Mouse (Mus musculus) MEL (cell line): Measurements from ENCODE around the gene Trim62. TPM values are rescaled to one million over a fixed set of nuclear protein-coding genes. Genes with fewer than 3 reads are reported as not detected.

Experiments
- DNase-seq: peaks from one replicate; pipeline ENCODE4 v3.0.0; 2011; ENCODE audit warnings: low read depth, low spot score
- H3K27ac ChIP-seq: 2 replicates; pipeline ENCODE4 v1.5.1; 2012; ENCODE audit warnings: low read depth, mild to moderate bottlenecking, control low read depth, low read length, moderate library complexity; ENCODE audit not compliant: control insufficient read depth
- H3K27me3 ChIP-seq, 2 experiments: fragments of 150-350 bp in 1 of 2; sonication (generic) in 1 of 2; 2 replicates each; pipeline ENCODE4 v1.6.1; 2012; ENCODE audit warnings: low read length in 2 of 2, mild to moderate bottlenecking in 2 of 2, improper control_type of control experiment in 1 of 2, moderate library complexity in 1 of 2; ENCODE audit not compliant: insufficient read depth in 2 of 2, control insufficient read depth in 1 of 2
- H3K36me3 ChIP-seq, 2 experiments: 2 replicates each; pipeline ENCODE4 v1.6.1; 2012 to 2014; ENCODE audit warnings: low read length in 2 of 2, improper control_type of control experiment in 1 of 2, inconsistent platforms in 1 of 2, mild to moderate bottlenecking in 1 of 2; ENCODE audit not compliant: insufficient read depth in 2 of 2, control insufficient read depth in 1 of 2
- H3K4me1 ChIP-seq, 2 experiments: fragments of 150-350 bp in 1 of 2; sonication (generic) in 1 of 2; 2 replicates each; pipeline ENCODE4 v1.6.1; 2012; ENCODE audit warnings: low read length in 2 of 2, improper control_type of control experiment in 1 of 2, mild to moderate bottlenecking in 1 of 2; ENCODE audit not compliant: insufficient read depth in 2 of 2, control insufficient read depth in 1 of 2
- H3K4me3 ChIP-seq, 2 experiments: fragments of 150-350 bp in 1 of 2; sonication (generic) in 1 of 2; 2 replicates each; pipeline ENCODE4 v1.5.1; 2012; ENCODE audit warnings: low read depth in 2 of 2, low read length in 2 of 2, mild to moderate bottlenecking in 2 of 2, moderate library complexity in 2 of 2, control low read depth in 1 of 2, improper control_type of control experiment in 1 of 2; ENCODE audit not compliant: control insufficient read depth in 1 of 2, insufficient read depth in 1 of 2
- H3K79me2 ChIP-seq: 2 replicates; pipeline ENCODE4 v1.6.1; 2012; ENCODE audit warnings: mild to moderate bottlenecking, low read length, moderate library complexity; ENCODE audit not compliant: control insufficient read depth, poor library complexity, insufficient read depth
- H3K9ac ChIP-seq: 2 replicates; pipeline ENCODE4 v1.6.1; 2012; ENCODE audit warnings: low read depth, mild to moderate bottlenecking, control low read depth, low read length, moderate library complexity; ENCODE audit not compliant: control insufficient read depth, poor library complexity, severe bottlenecking
- H3K9me3 ChIP-seq: fragments of 150-350 bp; sonication (generic); replicated peaks from 2 replicates; pipeline ENCODE4 v1.6.1; 2012; ENCODE audit warnings: mild to moderate bottlenecking, low read length, improper control_type of control experiment, moderate library complexity; ENCODE audit not compliant: insufficient read depth
- CHD1 ChIP-seq: IDR thresholded peaks from 2 replicates; pipeline ENCODE4 v1.6.1; 2012; ENCODE audit warnings: low read depth, mild to moderate bottlenecking, inconsistent platforms, low read length, improper control_type of control experiment
- CHD2 ChIP-seq: IDR thresholded peaks from 2 replicates; pipeline ENCODE4 v1.6.1; 2011; ENCODE audit warnings: low read length, improper control_type of control experiment
- E2F4 ChIP-seq: IDR thresholded peaks from 2 replicates; pipeline ENCODE4 v1.6.1; 2011; ENCODE audit warnings: low read depth, low read length, improper control_type of control experiment, borderline replicate concordance
- ETS1 ChIP-seq: IDR thresholded peaks from 2 replicates; pipeline ENCODE4 v1.6.1; 2012; ENCODE audit warnings: low read depth, mild to moderate bottlenecking, inconsistent platforms, low read length, improper control_type of control experiment, moderate library complexity
- JUND ChIP-seq: IDR thresholded peaks from 2 replicates; pipeline ENCODE4 v1.6.1; 2011; ENCODE audit warnings: low read depth, mild to moderate bottlenecking, improper control_type of control experiment, low read length
- KAT2A ChIP-seq: conservative IDR thresholded peaks from 2 replicates; pipeline ENCODE4 v1.6.1; 2012; ENCODE audit warnings: low read depth, low read length, improper control_type of control experiment, inconsistent platforms
- MAX ChIP-seq: IDR thresholded peaks from 2 replicates; pipeline ENCODE4 v1.6.1; 2011; ENCODE audit warnings: low read length, improper control_type of control experiment
- MXI1 ChIP-seq: IDR thresholded peaks from 2 replicates; pipeline ENCODE4 v1.6.1; 2011; ENCODE audit warnings: mild to moderate bottlenecking, low read depth, low read length, improper control_type of control experiment
- MYB ChIP-seq: IDR thresholded peaks from 2 replicates; pipeline ENCODE4 v1.6.1; 2011; ENCODE audit warnings: mild to moderate bottlenecking, low read depth, low read length, improper control_type of control experiment
- POLR2A ChIP-seq, 2 experiments: IDR thresholded peaks; 2 replicates each; pipeline ENCODE4 v1.6.1; 2011 to 2012; ENCODE audit warnings: low read length in 2 of 2, mild to moderate bottlenecking in 2 of 2, control low read depth in 1 of 2, improper control_type of control experiment in 1 of 2, low read depth in 1 of 2, moderate library complexity in 1 of 2; ENCODE audit not compliant: control insufficient read depth in 1 of 2, insufficient read depth in 1 of 2, poor library complexity in 1 of 2
- RAD21 ChIP-seq: IDR thresholded peaks from 2 replicates; pipeline ENCODE4 v1.6.1; 2011; ENCODE audit warnings: mild to moderate bottlenecking, low read depth, low read length, improper control_type of control experiment
- RCOR1 ChIP-seq: IDR thresholded peaks from 2 replicates; pipeline ENCODE4 v1.6.1; 2012; ENCODE audit warnings: low read depth, mild to moderate bottlenecking, inconsistent platforms, low read length, improper control_type of control experiment
- SIN3A ChIP-seq: IDR thresholded peaks from 2 replicates; pipeline ENCODE4 v1.6.1; 2012; ENCODE audit warnings: low read length, improper control_type of control experiment, inconsistent platforms
- SMC3 ChIP-seq: IDR thresholded peaks from 2 replicates; pipeline ENCODE4 v1.6.1; 2011; ENCODE audit warnings: low read depth, low read length, improper control_type of control experiment
- TCF12 ChIP-seq: IDR thresholded peaks from 2 replicates; pipeline ENCODE4 v1.6.1; 2014; ENCODE audit warnings: low read depth, mild to moderate bottlenecking, inconsistent platforms, low read length, improper control_type of control experiment, moderate library complexity
- UBTF ChIP-seq: IDR thresholded peaks from 2 replicates; pipeline ENCODE4 v1.6.1; 2012; ENCODE audit warnings: low read depth, mild to moderate bottlenecking, inconsistent platforms, low read length, improper control_type of control experiment, moderate library complexity, borderline replicate concordance; ENCODE audit not compliant: insufficient read depth
- USF1 ChIP-seq: IDR thresholded peaks from 2 replicates; pipeline ENCODE4 v1.6.1; 2014; ENCODE audit warnings: low read depth, mild to moderate bottlenecking, inconsistent platforms, low read length, improper control_type of control experiment, moderate library complexity
- USF2 ChIP-seq, 2 experiments: IDR thresholded peaks; 2 replicates each; pipeline ENCODE4 v1.6.1; 2011 to 2012; ENCODE audit warnings: improper control_type of control experiment in 2 of 2, low read length in 2 of 2, borderline replicate concordance in 1 of 2, inconsistent platforms in 1 of 2, low read depth in 1 of 2, mild to moderate bottlenecking in 1 of 2; ENCODE audit not compliant: insufficient read depth in 1 of 2
- ZC3H11A ChIP-seq: IDR thresholded peaks from 2 replicates; pipeline ENCODE4 v1.6.1; 2012; ENCODE audit warnings: low read depth, mild to moderate bottlenecking, inconsistent platforms, low read length, improper control_type of control experiment
- polyA plus RNA-seq, 2 experiments: library from polyadenylated mRNA; stranded (reverse) in 1 of 2; unstranded in 1 of 2; fragments of >175 nt in 1 of 2; fragments of >200 nt in 1 of 2; gene quantifications; 2 replicates each; pipeline versions ENCODE4 v1.2.1 to v1.2.4; 2012; ENCODE audit warnings: low replicate concordance in 2 of 2, low read depth in 1 of 2; ENCODE audit not compliant: insufficient read length in 2 of 2, insufficient read depth in 1 of 2, missing spikeins in 1 of 2
- total RNA-seq: library from RNA; depleted of rRNA; stranded (reverse); fragments of 300-350 nt; gene quantifications from 2 replicates; pipeline ENCODE4 v1.2.3, GENCODE M21; 2012

Gene Trim62
- total and polyA plus RNA-seq, 3 experiments, result 0.12 to 1.2 TPM; not detected in 1

GRCm38 (mm10) chr4:128841259-128841658 lies 42.1 kb upstream of the Trim62 start:
- Histone ChIP-seq H3K27ac (no peak overlapping the region), H3K36me3 (peaks cover 0 to 4% of the 10 kb centered on the region in 2 experiments; a peak in 2 of 4 replicates), H3K27me3 (no peaks in the 10 kb centered on the region), H3K79me2 (no peaks in the 10 kb centered on the region), H3K4me3 (peak overlapping the region in 1 of 2 experiments; percentile 43; a peak in 2 of 4 replicates), H3K4me1 (peaks cover 2 to 20% of the 10 kb centered on the region in 2 experiments), H3K9me3 (no peaks in the 10 kb centered on the region), H3K9ac (no peak overlapping the region)
- peak; percentile 55 for DNase-seq
- TF ChIP-seq USF2 (IDR thresholded peaks at IDR 0.05; ENCODE audit: borderline replicate concordance in 1 of 2, insufficient read depth in 1 of 2, low read depth in 1 of 2, low read length in 2 of 2), result 0 out of 4 replicates have a peak, but pooled peaks of 1 of the 2 experiments have one; percentile 6
- no peak for TF ChIP-seq RCOR1
- peak; percentile 53 for TF ChIP-seq MAX
- peak; percentile 84 for TF ChIP-seq USF1
- TF ChIP-seq CHD1, result no peak
- no peak for TF ChIP-seq POLR2A (IDR thresholded peaks at IDR 0.05; ENCODE audit: control insufficient read depth in 1 of 2, insufficient read depth in 1 of 2, low read depth in 1 of 2, low read length in 2 of 2, poor library complexity in 1 of 2)

DNA sequence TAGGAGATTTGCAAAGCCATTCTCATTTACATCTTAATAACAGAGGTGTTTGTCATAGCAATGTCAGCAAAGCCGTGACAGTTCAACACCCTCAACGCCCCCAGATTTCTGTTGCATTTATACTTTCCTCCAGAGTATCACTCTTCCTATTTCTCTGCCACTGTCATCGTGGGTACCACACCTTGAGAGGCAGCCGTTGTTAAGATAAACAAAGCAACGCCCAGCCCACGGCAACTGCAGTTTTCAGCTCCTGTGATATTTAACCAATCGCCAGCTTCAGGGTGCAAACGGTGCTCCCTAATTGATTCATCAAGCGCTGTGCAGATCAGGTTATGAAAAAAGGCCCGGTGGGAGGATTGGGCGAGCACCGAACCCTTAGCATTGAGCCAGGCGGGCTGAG lies 38.8 kb upstream of the Trim62 start:
- no peaks in the 10 kb centered on the region for H3K9me3 ChIP-seq
- H3K36me3 ChIP-seq, result peaks cover 0 to 4% of the 10 kb centered on the region in 2 experiments; a peak in 2 of 4 replicates
- 0 out of 2 replicates have a peak, but pooled peaks have one; percentile 34 for TF ChIP-seq MYB
- TF ChIP-seq UBTF, result no peak
- H3K27me3 ChIP-seq, result no peaks in the 10 kb centered on the region
- no peak overlapping the region for H3K9ac ChIP-seq
- H3K79me2 ChIP-seq, result no peaks in the 10 kb centered on the region
- H3K4me1 ChIP-seq, result peaks cover 0 to 16% of the 10 kb centered on the region in 2 experiments; a peak in 2 of 4 replicates
- DNase-seq, result no peak
- H3K27ac ChIP-seq, result no peak overlapping the region
- no peak overlapping the region for H3K4me3 ChIP-seq

GRCm38 (mm10) chr4:128845367-128845973 lies 37.9 kb upstream of the Trim62 start:
- no peaks in the 10 kb centered on the region for H3K27me3 ChIP-seq
- no peak for TF ChIP-seq CHD1
- no peak for TF ChIP-seq CHD2
- no peak for TF ChIP-seq TCF12
- TF ChIP-seq SIN3A, result no peak
- TF ChIP-seq KAT2A, result no peak
- no peak for TF ChIP-seq RAD21
- no peak for TF ChIP-seq JUND
- TF ChIP-seq MXI1, result no peak
- no peak for TF ChIP-seq SMC3
- no peak for TF ChIP-seq ETS1
- no peak for TF ChIP-seq E2F4
- TF ChIP-seq ZC3H11A, result no peak
- no peak overlapping the region for H3K27ac ChIP-seq
- H3K36me3 ChIP-seq, result no peaks in the 10 kb centered on the region; a peak in 2 of 4 replicates
- H3K4me1 ChIP-seq, result peaks cover 0 to 10% of the 10 kb centered on the region in 2 experiments; a peak in 2 of 4 replicates
- DNase-seq, result no peak
- H3K9ac ChIP-seq, result no peak overlapping the region
- H3K79me2 ChIP-seq, result no peaks in the 10 kb centered on the region
- H3K9me3 ChIP-seq, result no peaks in the 10 kb centered on the region
- no peak overlapping the region for H3K4me3 ChIP-seq
